Mouse (Mus musculus) erythroblast, embryonic 14.5 days (primary cell): ENCODE data around the gene Atp1a4.

Experiments
- GATA1 ChIP-seq: IDR thresholded peaks from 2 replicates; pipeline ENCODE4 v1.6.1; 2012; ENCODE audit warnings: low read length, inconsistent platforms, mixed read lengths
- TAL1 ChIP-seq: IDR thresholded peaks from 3 replicates; pipeline ENCODE4 v1.6.1; 2012; ENCODE audit warnings: low read length, inconsistent platforms, mixed read lengths

DNA sequence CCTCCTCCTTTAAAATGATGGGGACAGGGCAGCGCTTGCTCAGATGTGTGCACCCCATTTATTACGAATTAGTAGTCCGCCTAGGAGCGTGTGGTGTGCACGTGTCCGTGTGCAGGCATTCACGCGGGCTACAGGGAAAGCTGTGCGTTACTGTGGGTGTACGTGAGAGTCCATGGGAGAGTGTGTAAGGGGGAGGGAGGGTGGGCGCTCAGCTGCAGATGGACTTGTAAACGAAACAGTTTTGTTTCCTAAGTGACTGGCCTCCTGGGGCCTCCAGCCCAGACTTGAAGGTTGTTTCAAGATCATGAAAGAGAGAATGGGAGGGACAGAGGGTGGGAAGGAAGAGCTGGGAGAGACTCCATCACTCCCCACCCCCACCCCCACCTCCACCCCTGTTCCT is 43.0 kb upstream of the Atp1a4 start:
- no peak for TF ChIP-seq TAL1
- TF ChIP-seq GATA1, result no peak
